Mouse (Mus musculus) 416B (cell line): ENCODE measurements around the gene Klhl41.
"Not testable (repeated sequence)": the region's sequence is repeated elsewhere in the genome, so short reads cannot be mapped to it uniquely, and the experiment has no call there.

Experiments used
- DNase-seq: peaks from one replicate; pipeline ENCODE4 v3.0.0; 2011; ENCODE audit warnings: low read depth

Gene Klhl41

DNA sequence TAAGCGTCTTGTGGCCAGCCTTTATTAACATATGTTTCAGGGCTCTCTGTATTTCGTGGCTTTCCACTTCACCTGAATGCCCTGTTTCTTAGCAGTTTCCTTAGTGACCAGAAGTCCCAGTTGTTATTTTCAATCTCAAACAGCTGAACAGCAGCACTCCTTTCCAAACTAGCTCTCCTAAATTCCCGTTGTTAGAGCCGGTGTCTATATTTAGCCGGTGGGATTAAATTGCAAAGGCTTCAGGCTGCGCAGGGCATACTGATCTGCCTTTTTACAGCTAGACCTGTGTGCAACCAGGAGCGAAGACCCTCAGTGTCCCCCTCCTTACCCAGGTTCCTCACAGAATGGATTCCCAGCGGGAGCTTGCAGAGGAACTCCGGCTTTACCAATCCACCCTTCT, at the start of gene Klhl41:
Gene Klhl41 (plus strand): TSS at position 268 of the 400 bp plus-strand sequence.
- no peak for DNase-seq

DNA sequence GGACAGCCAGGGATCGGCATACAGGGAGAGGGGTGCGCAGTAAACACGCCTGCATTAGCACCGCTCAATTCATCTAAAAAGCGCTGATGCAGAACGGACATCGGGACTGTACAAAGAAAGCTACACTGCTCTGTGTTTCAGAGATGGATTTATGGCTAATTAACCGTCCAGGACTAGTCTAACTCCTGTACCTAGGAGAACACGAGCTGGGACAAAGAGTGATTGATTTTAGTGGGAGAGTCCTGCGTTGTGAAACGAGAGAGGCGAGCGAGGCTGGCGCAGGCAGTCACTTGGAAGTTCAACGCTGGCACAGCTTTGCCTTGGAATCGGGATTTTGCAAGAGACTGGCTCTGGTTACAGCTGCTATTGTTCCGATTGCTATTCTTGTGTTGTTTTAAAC, 40.7 kb upstream of the Klhl41 start:
- DNase-seq = no peak

DNA sequence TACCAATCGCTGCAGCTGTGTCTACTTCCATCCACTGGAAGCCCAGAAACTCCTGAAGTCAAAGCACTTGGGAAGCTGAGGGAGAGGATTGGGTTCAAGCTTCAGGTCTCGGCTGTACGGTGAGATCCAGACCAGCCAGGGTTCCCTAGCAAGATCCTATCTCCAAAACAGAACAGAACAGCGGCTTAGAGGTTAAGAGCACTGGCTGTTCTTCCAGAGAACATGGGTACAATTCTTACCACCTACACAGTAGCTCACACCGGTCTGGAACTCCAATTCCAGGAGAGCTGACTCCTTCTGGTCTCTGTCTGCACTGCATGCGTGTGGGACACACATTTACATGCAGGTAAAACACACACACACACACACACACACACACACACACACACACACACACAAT, 40.0 kb upstream of the Klhl41 start:
- no peak for DNase-seq

DNA sequence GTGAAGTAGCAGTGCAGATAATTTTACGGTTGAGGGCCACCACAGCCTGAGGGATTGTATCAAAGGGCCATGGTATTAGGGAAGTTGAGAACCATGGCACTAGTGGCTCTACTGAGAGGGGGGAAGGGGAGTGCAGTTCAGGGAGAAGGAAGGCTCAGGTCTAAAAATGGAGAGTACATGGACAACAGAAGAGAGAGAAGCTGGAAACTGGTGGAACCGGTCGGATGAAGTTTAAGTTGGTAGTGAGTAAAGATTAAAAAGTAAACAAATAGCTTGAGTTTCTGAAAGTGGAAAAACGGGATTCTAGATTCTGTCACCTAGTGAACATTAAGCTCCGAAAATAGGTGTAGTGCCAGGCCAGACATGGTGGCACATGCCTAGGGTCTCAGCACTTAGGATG, 39.1 kb upstream of the Klhl41 start:
- DNase-seq = no peak

DNA sequence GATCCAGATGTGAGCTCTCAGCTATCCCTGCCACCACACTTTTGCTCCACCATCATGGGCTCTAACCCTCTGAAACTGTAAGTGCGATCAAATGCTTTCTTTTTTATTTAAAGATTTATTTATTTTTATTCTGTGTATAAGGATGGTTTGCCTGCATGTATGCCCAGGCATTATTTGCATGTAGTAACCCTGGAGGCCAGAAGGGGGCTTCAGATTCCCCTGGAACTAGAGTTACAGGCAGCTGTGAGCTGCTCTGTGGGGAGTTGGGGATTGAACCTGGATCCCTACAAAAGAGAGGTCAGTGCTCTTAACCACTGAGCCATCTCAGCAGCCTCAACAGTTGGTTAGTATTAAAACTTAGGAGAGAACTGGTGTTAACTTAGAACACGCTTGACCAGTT, 38.5 kb upstream of the Klhl41 start:
- DNase-seq = peak; percentile 29

DNA sequence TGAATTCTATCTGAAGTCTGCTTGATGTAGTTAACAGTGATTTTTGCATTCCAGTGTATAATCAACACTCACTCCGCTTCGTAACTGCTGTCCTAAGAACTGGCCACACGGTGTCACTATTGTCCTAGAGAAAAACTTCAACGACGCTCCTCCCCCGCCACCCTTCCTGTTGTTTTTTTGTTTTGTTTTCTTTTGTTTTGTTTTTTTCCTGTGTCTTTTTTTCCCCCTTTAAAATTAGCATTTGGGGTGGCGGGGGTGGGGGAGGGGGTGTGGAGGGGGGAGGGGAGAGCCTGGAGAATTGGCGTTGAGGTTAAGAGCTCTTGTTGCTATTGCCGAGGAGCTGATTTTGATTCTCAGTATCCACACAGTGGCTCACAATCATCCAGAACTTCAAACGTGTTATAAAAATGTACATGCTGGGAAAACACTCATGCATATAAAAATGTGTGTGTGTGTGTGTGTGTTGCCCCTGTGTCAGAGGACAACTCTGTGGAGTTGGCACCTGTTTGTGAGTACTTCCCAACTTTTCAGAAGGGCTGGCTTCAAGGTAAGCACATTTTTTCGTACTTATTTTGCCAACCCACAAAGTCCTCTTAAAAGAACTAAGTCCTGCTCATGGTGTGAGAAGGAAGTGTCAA, 34.7 kb upstream of the Klhl41 start:
- peak; percentile 73 for DNase-seq

DNA sequence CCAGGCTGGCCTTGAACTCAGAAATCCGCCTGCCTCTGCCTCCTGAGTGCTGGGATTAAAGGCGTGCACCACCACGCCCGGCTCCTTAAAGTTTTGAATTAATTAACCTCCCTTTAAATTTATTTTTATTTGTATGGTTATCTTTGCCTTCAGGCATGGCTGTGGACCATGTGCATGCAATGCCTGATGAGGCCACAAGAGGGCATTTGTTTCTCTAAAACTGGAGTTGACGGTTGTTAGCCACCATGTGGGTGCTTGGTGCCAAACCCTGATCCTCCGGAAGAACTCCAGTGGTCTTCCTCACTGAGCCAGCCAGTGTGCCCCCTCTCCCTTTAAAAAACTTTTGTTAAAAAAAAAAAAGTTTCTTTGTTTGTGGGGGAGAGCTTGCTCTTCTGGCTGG, 34.1 kb upstream of the Klhl41 start:
- peak; percentile 74 for DNase-seq

DNA sequence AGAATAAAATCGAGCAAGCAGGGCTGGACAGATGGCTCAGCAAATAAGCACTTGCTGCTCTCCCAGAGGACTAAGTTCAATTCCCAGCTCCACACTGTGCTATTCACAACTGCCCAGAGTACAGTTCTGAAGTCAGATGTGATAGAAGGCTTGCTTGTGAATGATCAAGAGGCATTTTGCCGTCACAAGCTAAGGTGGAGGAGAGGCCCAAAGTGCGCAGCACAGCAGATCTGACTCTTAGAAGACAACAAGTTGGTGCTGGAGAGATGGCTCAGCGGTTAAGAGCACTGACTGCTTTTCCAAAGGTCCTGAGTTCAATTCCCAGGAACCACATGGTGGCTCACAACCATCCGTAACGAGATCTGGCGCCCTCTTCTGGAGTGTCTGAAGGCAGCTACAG, 31.9 kb upstream of the Klhl41 start:
- DNase-seq = not testable (repeated sequence)

DNA sequence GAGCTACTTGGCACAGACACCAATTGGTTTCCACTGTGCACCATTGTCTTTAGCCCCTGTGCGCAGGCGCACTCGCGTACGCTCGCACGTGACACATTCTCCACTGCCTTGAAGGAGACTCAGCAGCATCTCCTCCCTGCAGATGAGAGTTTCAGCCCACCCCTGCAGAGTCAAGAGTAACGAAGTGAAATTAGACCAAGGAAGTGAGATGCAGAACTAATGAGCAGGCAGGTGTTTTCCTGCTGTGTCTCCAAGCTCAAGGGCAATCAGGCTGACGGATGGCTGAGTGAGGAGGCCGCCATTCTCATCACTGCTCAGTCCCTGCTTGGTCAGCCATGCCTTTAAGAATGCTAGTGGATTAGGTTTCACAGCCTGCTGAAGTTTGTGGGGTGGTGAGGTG, 29.8 kb upstream of the Klhl41 start:
- no peak for DNase-seq

DNA sequence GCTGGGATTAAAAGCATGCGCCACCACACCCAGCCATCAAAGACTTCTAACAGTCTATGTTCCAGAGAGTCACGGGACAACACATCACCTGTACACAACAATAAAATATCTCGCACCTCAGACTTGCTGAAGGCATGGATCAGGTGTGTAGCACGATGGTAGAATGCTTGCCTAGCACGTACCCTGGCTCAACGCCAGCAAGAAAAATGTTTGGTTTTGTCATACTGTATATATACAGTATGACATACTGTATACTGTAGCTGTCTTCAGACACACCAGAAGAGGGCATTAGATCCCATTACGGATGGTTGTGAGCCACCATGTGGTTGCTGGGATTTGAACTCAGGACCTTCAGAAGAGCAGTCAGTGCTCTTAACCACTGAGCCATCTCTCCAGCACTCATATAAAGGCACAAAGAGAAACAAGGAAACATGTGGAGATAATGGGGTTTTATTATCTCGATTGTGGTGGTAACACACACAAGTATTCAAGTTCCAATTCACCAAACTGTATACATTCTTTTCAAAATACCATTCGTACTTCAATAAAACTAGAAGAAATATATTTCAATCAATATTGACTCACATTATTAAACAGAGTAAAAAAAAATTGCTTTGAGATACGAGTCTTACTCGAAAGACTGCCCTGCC, 24.8 kb upstream of the Klhl41 start:
- DNase-seq = no peak

DNA sequence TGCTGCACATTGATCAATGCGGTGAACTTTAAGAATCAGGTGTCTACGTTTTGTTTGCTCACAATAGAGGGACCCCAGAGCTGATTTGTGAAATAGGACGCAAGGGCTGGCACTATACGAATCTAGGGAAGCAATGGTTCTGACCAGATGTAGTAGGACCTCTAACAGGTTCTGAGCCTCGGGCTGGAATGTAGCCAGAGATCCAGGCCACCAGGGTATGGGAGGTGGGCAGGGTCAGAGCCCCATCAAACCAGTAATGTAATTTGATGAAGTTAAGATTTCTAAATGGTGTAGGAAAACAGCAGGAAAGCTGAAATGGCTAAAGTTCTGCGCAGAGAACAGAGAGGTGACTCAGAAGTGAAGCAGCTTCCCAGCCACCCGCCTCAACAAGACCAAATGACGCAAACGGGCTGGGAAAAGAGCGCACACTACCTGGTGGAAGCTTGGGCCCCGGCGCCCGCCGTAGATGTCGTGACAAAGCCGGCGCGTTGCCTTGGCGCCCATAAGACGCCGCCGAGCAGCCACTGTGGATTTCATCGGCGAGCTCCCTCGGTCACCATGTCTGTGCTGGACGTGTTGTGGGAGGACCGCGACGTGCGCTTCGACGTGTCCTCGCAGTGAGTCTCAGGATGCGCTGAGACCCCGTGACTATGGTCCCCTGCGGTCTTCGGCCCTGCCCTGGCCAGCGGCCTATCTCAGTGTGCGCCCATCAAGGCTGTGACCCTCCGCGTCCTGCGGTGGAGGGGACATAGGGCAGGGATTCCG, 23.0 kb upstream of the Klhl41 start, which contains the start of gene Bbs5:
Gene Bbs5 (plus strand): TSS at position 446 of the 765 bp plus-strand sequence.
- DNase-seq = peak; percentile 89

DNA sequence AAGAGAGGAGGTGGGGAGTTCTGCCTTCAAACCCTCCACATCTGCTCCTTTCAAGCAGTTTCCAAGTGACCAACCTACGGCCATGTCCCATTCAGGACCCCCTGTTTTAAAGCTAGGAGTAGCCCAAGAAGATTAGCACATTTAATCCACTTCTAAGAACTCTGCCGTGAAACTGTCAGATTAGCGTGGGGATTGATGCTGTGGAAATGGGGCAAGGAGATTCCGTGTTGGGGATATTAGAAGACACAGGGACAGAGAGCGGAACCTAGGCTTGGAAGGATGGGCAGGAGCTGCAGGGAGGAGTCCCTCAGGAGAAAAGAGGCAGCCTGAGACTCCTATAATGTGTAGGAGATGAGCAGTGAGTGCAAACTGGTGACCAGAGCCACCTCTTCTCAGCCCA, 20.2 kb upstream of the Klhl41 start:
- no peak for DNase-seq

DNA sequence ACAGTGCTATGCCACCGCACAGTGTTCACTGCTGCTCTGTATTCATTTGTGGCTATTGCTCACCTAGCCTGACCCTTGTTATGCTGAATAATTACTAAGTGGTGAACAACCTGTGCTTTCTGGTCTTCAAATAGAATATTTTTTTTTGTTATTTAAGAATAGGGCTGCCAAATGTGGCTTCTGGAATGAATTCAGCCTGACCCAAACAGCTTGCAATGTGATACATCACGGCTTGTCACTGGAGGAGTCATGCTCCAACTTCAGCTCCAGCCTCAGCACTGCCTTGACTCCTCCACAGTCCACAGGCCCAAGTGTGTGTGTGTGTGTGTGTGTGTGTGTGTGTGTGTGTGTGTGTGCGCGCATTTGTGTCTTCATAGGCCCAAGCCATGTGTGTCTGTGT, 10.6 kb upstream of the Klhl41 start:
- DNase-seq = no peak

DNA sequence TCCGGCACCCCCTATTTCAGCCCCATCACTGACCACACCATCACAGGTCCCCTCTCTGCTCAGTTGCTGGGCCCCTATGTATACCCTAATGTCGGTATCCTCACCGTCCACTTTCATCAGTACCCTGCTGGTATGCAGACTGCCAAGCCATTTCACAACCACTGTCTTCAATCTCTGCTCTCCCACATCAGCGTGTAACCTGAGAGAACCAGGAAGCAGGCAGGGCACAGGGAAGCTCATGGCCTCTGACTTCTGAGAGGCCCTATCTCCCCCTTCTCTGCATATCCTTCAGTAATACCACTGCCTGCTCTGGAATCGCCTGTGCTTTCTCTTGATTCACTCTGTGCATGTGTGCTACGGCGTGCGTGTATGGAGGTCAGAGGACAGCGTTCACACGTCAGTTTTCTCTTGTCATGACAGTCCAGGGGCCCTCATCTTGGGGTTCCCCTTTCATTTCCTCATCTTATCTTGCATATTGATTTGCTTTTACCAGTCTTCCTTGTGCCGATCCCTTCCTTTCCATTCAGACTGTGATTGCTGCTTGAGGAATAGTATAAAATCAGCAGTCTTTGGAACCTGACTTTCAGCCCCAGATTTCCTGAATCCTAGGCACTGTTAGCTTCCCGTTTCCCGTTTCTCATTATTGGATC, 6.0 kb upstream of the Klhl41 start:
- peak; percentile 29 for DNase-seq

DNA sequence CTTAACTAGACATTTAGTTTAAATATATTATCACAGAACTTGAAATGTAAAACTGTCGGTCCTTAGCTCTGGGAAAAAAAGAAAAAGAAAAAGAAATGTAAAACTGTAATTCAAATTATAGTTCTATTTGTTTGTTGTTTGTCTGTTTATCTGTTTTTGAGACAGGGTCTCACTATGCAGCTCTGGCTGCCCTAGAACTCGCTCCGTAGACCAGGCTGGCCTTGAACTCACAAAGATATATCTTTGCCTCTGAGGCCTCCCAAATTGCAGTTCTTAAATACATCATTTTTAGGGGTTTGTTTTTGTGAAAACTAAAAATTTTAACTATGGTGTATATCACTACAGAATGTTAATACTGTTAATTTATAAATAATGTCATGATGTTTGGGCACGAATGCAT, 2.3 kb upstream of the Klhl41 start:
- DNase-seq = no peak

DNA sequence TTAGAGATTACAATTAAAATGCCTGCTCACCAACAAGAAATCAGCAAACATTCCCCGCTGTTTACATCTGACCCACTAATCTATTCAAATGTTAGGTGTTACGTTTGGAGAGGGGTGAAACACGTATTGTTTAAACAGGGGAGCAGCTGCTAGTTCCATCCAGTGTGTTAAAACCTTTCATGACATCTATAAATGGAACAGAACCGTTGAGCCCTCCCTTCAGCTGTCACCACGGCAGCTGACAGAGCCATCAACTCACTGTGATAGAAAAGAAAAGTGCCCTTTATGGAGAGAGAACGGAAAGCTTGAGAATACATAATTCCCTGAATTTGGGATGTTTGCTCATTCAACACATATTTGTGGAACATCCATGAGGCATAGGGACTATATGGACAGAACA, 1.5 kb upstream of the Klhl41 start:
- DNase-seq = no peak

DNA sequence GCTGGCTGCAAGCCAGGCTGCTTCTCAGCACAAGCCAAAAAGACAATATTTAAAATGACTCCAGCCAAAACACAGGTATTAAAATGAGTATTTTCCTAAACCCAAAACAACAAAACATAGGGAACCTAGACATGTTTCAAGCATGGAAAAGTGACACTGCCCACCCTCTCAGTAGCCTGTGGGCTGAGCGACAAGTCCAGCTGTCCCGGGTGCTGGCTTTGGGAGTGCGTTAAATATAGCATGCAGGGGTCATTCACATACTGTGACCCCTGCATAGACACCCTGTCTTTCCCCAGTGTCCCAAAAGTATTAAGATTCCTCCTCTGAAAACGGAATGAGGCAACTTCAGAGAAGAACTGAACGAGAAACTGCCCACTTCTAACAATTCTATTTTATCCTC, 3.8 kb downstream of the Klhl41 start:
- DNase-seq = no peak

DNA sequence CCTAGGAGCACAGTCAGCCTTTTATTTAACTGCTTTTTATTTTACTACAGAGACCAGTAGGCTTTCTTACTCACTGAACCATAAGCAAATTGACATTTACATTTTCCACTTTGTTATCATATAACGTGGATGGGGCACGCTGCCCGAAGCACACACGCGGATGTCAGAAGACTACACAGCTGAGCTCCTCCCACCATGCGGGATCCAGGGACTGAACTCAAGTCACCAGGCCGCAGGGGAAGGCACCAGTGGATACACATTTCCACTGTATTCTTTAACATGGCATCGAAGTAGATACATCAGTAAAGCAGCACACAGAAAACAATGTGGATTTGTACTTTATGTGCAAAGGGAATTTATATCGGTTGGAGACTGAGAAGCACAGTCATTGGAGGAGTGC, 5.3 kb downstream of the Klhl41 start:
- DNase-seq = no peak

DNA sequence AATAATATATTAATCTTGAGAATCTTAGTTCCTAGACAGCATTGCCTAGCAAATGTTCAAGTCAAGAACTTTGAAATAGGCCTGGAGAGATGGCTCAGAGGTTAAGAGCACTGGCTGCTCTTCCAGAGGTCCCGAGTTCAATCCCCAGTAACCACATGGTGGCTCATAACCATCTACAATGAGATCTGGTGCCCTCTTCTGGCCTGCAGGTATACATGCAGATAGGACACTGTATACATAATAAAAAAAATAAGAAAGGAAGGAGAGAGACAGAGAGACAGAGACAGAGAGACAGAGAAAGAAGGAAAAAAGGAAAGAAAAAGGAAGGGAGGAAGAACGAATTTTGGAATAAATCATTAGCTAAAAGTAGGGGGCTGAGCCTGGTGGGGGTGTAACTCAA, 6.8 kb downstream of the Klhl41 start:
- peak; percentile 54 for DNase-seq

DNA sequence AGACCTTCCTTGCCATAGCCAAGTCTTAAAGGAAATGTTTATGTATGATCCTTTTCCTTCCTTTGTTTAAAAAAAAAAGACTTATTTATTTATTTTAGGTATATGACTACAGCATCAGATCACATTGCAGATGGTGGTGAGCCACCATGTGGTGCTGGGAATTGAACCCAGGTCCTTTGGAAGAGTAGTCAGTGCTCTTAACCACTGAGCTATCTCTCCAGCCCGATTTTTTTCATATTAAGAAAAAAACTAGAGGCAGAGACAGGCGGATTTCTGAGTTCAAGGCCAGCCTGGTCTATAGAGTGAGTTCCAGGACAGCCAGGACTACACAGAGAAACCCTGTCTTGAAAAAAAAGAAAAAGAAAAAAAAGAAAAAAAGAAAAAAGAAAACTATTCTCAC, 7.3 kb downstream of the Klhl41 start:
- DNase-seq = not testable (repeated sequence)

DNA sequence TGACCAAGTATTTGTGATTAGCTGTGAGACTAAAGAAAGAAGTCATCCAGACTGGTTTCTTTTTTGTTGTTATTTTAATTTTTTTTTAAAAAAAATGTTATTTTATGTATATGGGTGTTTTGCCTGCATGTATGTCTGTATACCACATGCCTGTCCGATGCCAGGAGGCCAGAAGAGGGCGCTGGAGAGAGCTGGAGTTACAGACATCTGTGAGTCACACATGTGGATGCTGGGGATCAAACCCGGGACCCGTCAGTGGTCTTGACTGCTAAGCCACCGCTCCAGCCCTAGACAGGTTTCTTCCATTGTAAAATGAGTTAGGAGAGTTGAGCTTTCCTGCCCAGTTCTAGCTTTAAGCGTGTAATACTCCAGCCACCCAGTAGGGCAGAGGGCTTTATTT, 10.1 kb downstream of the Klhl41 start:
- DNase-seq = peak; percentile 53

DNA sequence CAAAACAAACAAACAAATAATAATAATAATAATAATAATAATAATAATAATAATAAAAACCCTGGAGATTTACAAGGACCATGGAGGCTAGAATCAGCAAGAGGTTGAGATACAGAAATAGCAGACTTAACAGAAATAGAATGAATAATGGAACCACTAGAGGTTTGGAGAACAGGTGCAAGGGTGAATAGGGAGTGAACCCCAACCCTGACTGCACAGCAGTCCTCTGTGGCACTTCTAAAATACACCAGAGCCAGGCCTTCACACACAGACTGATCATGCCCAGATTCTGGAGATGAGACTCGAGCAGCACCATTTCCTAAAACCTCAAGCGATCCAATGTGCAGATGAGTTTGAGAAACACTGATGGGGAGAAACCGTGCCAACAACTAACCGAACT, 12.0 kb downstream of the Klhl41 start:
- no peak for DNase-seq
